Mouse (Mus musculus): ENCODE measurements around the gene Slc38a1.

Gene Slc38a1

DNA sequence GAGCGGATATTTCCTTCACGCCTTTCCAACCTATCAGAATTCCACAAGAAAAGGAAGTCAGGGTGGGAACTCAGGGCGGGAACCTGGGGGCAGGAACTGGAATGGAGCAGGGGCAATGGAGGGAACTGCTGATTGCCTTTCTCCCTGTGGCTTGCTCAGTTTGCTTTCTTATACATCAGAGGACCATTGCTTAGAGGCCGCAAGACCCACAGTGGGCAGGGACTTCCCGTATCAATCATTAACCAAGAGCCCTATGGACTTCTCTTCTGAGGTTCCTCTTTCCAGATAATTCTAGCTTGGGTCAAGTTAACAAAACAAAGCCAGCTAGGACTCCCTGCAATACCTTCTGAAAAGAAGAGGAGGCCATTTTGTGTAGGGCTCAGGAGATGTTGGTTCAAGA, 80.2 kb downstream of the Slc38a1 start:
- DNase-seq (ENCODE audit: inconsistent ontology term), result no peak

DNA sequence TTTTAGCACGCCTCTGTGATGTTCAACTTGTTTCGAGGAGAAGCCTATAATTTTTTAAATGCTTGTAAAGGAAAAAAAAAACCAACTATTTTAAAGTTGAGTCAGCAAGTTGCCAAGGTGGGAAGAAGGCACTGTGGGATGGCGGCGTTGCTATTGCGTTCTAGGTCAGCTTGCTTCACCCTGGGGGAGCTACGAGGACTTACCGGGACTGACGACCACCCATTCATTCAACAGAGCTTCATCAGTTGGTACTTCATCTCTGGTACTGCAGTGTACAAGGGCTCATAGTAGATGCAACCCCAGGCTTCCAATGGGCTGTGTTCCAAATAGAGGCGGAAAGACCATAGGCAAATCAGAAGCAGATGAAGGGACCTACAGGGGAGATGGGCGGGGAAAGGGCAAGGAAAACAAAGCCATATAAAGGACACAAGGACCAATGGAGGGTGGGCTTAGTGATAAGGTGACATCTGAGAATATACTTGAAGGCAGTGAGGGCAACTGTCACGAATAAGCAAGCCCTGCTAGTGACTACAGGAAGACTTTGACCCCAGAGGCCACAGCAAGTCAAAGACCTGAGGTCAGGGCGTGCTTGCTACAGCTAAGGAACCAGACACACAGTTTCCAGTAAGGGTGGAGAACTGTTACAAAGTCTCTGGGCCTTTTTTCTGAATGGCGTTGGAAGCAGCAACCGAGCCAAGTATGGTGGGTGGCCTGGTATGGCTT, 82.0 kb downstream of the Slc38a1 start:
- no peak for DNase-seq (ENCODE audit: inconsistent ontology term)

DNA sequence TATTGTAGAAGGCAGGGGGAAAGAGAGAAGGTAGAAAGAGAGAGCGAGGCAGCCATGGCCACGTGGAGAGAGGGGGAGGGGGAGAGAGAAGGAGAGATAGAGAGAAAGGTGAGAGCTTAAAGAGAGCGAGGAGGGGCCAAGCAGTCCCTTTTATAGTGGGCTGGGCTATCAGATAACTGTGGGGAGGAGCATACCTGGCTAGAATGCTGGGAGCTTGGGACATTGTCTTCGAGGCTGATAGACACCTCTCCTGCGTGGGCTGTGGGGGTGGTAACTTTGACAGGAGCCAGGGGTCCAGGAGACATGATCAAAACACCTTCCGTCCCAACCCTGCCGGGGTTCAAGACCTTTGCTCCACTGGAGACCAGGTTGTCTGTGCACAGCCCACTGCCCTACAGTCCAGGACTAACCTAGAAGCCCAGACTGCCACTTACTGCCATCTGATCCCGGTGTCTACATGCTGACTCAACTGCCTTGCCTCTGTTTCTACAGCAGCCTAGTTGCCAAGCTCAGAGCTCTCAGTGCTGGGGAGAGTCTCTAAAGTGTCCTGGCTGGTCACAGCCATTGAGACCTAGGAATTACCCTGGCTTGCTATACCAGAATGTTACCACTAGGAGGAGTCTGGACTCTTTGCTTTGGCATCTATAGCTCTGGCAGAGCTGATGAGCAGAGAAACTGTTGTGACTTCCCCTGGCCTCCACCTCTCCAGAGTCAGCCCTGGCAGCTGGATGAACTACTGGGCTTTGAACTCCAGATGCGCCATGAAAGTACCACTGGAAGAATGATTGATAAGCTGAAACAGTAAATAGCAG, 90.9 kb downstream of the Slc38a1 start:
- peak; percentile 51 for DNase-seq (ENCODE audit: inconsistent ontology term)

DNA sequence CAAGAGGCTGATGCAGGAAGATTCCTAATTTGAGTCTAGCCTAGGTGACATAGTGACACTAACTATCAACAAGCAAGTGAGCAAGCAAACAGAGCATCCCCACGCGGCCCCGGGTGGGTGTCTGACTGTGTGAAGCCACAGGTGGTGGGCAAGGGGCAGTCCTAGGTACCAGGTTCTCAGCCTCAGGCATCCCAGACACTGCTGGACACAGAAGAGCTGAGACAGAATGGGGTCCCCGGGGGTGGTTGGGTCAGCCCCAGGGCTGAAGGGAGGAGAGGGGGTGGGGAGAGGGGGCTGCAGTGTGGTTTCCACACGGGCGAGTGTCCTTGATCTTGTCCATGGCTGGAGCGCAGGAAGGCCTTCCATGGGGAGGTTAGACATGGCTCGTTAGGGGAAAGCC, 91.6 kb downstream of the Slc38a1 start:
- no peak for DNase-seq (ENCODE audit: inconsistent ontology term)

DNA sequence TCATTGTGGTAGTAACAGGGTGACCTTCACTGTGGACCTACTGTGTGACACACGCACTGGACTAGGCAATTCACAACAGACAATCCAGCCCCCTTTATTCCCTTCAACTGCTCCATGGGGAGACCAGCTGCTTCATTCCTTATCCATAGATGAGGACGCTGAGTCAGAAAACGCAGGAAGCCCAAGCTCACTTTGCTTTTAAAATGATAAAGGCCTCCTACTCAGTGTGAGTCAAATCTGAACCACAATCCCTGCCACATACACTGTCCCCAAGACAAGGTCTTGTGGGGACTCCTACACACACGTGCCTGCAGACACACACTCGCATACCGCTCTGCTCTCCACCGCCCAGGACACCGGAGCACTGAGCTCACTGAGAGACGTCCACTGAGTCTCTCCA, 94.3 kb downstream of the Slc38a1 start:
- DNase-seq (ENCODE audit: inconsistent ontology term), result no peak

DNA sequence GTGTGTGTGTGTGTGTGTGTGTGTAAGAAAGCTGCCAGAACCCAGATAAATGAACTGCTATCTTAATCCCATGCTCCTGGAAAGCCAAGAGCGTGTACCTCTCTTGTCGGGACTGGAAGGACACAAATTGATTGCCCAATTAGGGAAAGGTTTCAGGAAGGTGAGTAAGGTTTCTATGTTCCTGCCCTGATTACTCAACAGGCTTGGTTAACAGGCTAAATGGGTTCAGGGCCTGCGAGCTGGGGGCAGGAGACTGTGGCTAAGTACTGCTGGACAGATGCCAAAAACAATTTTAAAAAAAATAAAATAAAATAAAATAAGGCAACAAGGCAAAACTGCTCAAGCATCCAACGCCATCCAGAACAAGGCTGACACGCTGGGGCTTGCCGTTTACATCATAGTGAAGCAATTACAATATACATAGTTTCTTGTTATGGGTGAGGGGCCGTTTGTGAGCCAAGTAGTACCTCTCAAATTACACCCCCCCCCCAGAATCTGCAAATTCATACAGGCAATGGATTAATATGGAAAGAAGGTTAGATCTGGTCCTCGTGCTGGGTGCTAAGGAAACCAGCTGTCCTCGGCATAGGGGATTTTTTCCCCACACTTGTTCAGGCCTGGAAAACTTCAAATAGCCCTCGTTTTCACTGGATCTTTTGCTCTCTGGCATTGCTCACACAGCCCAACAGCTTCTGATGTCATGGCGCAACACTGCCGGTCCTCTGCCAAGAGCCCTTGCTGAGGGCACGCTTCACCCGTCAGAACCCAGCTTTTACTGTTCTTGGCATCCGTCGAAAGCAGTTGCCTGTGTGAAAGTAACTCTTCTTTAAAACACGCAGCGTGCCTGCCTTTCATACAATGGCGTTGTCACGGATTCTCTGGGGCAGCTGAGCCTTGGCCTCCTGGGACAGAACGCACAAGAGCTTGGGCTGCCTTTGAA, 95.2 kb downstream of the Slc38a1 start:
- peak; percentile 90 for DNase-seq (ENCODE audit: inconsistent ontology term)

DNA sequence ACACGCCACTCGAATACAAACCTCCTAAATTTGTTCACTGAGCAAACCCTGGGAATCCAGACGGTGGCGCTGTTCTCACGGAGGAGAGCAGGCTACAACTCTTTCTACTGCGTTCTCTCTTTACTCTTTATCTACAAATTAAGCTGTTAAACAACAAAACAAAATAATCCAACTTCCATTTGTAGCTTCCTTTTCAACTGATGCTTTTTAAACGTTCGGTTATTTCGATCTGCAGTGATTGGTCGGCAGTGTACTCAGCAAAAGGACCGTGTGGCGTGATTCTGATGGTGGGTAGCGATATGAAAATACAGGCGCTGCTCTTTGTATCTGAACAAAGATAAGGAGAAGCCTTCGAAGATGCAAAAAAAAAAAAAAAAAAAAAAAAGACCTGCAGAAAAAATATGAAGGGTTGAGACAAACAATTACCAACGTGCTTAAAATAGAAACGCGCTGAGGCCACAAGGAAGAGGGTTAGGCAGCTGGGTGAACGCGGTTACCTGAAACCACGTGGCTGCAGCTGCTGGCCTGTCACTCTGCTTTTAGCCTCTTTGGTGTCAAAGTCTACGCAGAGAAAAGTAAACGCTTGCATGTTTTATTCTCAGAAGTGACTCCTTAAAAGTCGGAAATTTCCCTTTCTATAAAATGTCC, 99.4 kb downstream of the Slc38a1 start:
- DNase-seq (ENCODE audit: inconsistent ontology term), result peak; percentile 58

DNA sequence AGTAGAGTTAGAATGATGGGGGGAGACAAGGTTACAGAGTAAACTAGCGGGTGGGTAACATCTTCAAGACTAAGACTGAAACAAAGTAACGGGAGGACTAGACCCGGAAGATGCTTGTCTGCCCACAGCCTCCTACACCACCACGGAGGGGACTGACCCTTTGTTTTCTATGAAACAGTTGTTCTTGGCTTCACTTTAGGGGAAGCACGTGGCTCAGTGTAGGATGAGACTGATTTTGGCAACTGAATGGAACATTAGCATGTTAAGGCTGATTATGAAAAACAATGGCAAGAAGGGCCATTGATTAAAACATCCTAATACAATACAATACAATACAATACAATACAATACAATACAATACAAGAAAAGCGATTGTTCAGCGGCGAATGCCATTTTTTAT, 100.6 kb downstream of the Slc38a1 start:
- DNase-seq (ENCODE audit: inconsistent ontology term), result no peak

DNA sequence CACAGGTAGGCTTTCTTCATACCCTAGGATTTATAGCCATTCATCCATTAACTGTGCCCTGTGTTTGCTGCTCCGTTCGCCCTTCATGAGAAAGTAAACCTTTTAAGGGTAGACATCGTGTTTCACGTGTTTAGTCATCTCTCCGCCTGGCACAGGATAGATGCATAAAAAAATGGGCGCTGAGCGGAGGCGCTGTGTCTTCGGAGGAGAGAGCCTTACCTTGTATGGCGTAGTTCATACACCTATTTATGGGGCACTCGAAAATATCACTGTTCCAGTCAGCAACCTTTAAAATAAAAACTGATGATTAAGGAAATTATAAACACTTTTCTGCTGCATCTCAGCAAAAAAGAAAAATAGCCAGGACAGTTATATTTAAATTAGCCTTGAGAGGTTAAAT, 105.4 kb downstream of the Slc38a1 start:
- no peak for DNase-seq (ENCODE audit: inconsistent ontology term)

DNA sequence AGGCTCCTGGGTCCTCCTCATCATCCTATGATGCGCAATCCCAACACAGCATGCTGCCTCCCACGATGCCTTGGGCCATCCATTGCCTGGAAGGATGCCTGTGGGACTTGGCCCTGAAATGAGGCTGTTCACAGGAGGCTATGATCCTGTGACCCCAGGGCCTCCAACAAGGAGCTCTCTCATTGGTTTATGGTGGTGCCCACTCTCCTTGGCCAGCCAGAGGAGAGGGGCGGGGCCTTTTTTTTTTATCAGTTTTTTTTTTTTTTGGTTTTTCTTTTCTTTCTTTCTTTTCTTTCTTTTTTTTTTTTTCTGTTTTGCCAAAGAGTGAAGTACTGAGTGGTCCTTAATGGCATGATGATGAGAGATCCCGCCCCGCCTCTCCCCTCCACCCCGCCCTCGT, 106.3 kb downstream of the Slc38a1 start:
- DNase-seq (ENCODE audit: inconsistent ontology term), result no peak

DNA sequence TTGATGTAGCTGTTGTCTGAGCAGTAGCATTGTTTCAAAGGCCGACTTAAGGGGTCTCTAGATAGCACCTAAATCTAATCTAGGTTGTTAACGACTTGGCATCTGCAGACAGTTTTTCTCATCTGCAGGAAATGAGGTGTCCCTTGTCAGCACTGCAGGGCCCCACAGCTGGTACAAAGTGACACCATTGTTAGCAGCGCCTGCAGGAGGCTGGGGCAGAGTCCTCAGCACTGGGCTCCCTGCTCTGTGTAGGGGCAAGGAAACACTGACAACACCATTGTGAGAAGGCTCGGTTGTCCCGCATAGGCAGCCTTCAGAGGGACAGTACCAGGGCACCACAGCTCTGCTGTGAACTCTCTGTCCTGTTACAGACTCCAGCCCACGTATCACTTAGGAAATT, 115.0 kb downstream of the Slc38a1 start:
- no peak for DNase-seq (ENCODE audit: inconsistent ontology term)

DNA sequence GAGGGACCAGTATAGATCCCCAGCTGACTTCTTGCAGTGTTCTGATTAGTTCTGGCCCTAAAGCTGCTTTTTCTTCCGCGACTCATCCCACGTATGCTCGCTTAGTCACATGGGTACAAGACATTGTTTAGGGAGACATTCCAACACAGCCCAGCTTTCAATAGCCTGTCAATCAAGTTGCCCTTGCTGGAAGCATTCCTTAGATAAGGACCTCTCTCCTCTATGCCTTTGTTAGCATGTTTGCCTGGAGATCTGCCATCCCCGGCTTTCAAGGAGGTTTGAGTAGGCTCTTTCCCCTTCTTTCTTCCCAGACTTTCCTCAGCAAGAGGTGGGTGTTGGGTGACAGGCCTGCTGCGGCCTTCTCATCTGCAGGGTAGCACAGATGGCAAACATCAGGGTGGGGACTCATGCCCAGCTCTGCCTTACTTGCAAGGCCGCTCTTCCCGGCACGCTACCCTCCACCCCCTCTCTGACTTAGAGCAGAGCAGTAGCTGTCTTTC, 118.4 kb downstream of the Slc38a1 start:
- peak; percentile 66 for DNase-seq (ENCODE audit: inconsistent ontology term)

Measured in Muller cell, postnatal 12 days (primary cell).